Mouse (Mus musculus) E14TG2a.4 (cell line): ENCODE data around the gene Irgm2.

Source experiments
- CTCF ChIP-seq: conservative IDR thresholded peaks from 2 replicates; pipeline ENCODE4 v1.5.1; 2014; ENCODE audit warnings: low read length
- NANOG ChIP-seq: IDR thresholded peaks from 2 replicates; pipeline ENCODE4 v1.6.1; 2014; ENCODE audit warnings: borderline replicate concordance, low read length, mixed read lengths
- POU5F1 ChIP-seq: IDR thresholded peaks from 2 replicates; pipeline ENCODE4 v1.6.1; 2014; ENCODE audit warnings: low read length, borderline replicate concordance

DNA sequence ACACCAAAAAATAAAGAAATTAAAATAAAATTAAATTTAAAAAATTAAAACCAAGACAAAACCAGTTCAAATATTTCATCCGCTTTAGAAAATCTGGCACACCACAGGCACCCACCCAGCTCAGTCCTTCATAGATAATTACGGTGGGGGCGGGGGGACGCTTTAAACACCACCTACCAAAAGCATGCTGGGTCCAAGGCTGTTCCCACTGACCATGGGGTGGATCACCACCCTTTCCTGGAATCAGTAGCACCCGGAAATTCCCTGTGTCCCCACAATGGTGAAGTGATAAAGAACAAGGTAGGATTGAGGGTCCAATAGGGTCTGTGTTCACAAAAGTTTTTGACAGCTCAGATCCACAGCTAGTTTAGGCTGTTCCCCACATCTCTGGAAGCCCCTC lies 16.4 kb downstream of the Irgm2 start:
- TF ChIP-seq CTCF (no peak), POU5F1 (no peak), NANOG (no peak)
